Mouse (Mus musculus): ENCODE measurements at regions not wholly inside any gene's neighbourhood (a gene's known extent, or its start where the extent isn't known, plus 50 kb on each side); places are given as distances from the start of the nearest gene placed in this dataset.

- no peaks in the 10 kb centered on the region for H3K4me1 ChIP-seq (ENCODE audit: control insufficient read depth, insufficient read depth, low read length)
- H3K9me3 ChIP-seq (replicated peaks; ENCODE audit: control insufficient read depth, low read length): no peaks in the 10 kb centered on the region
- H3K36me3 ChIP-seq (ENCODE audit: control insufficient read depth, insufficient read depth): no peaks in the 10 kb centered on the region
- no peak overlapping the region for H3K27ac ChIP-seq (ENCODE audit: low read length)
- 46% methylated on average over 1 of the region's 1 CpGs for WGBS
- no peak for ATAC-seq (replicated peaks; ENCODE audit: extremely low read depth, insufficient read depth, low FRiP score)
- no peak overlapping the region for H3K4me3 ChIP-seq (ENCODE audit: low read length)
- no peak overlapping the region for H3K9ac ChIP-seq (ENCODE audit: low read length)
- no peaks in the 10 kb centered on the region for H3K27me3 ChIP-seq (ENCODE audit: control insufficient read depth, insufficient read depth, low read length)
- no peak overlapping the region for H3K4me2 ChIP-seq (ENCODE audit: low read depth, low read length)
Measured at GRCm38 (mm10) chr16:62981821-62982220, 127.7 kb downstream of the Pros1 start.

GRCm38 (mm10) chr16:62982558-62982957 lies 128.5 kb downstream of the Pros1 start:
- Histone ChIP-seq H3K4me2 (ENCODE audit: low read depth, low read length) (no peak overlapping the region), H3K9me3 (replicated peaks; ENCODE audit: control insufficient read depth, low read length) (no peaks in the 10 kb centered on the region), H3K27ac (ENCODE audit: low read length) (no peak overlapping the region), H3K9ac (ENCODE audit: low read length) (no peak overlapping the region), H3K36me3 (ENCODE audit: control insufficient read depth, insufficient read depth) (no peaks in the 10 kb centered on the region), H3K4me1 (ENCODE audit: control insufficient read depth, insufficient read depth, low read length) (no peaks in the 10 kb centered on the region), H3K27me3 (ENCODE audit: control insufficient read depth, insufficient read depth, low read length) (no peaks in the 10 kb centered on the region), H3K4me3 (ENCODE audit: low read length) (no peak overlapping the region)
- ATAC-seq (replicated peaks; ENCODE audit: extremely low read depth, insufficient read depth, low FRiP score): no peak
- WGBS: 36% methylated on average over 4 of the region's 4 CpGs

GRCm38 (mm10) chr16:62995555-62995954 lies 141.4 kb downstream of the Pros1 start:
- no peak overlapping the region for H3K4me2 ChIP-seq (ENCODE audit: low read depth, low read length)
- H3K36me3 ChIP-seq (ENCODE audit: control insufficient read depth, insufficient read depth): no peaks in the 10 kb centered on the region
- WGBS: 75% methylated on average over 3 of the region's 3 CpGs
- no peaks in the 10 kb centered on the region for H3K9me3 ChIP-seq (replicated peaks; ENCODE audit: control insufficient read depth, low read length)
- H3K9ac ChIP-seq (ENCODE audit: low read length): no peak overlapping the region
- no peaks in the 10 kb centered on the region for H3K4me1 ChIP-seq (ENCODE audit: control insufficient read depth, insufficient read depth, low read length)
- no peak for ATAC-seq (replicated peaks; ENCODE audit: extremely low read depth, insufficient read depth, low FRiP score)
- no peak overlapping the region for H3K4me3 ChIP-seq (ENCODE audit: low read length)
- H3K27ac ChIP-seq (ENCODE audit: low read length): no peak overlapping the region
- H3K27me3 ChIP-seq (ENCODE audit: control insufficient read depth, insufficient read depth, low read length): no peaks in the 10 kb centered on the region

GRCm38 (mm10) chr16:63011151-63011734 lies 157.1 kb downstream of the Pros1 start:
- no peak for ATAC-seq (replicated peaks; ENCODE audit: extremely low read depth, insufficient read depth, low FRiP score)
- Histone ChIP-seq H3K4me3 (ENCODE audit: low read length) (no peak overlapping the region), H3K4me1 (ENCODE audit: control insufficient read depth, insufficient read depth, low read length) (no peaks in the 10 kb centered on the region), H3K27ac (ENCODE audit: low read length) (no peak overlapping the region), H3K36me3 (ENCODE audit: control insufficient read depth, insufficient read depth) (no peaks in the 10 kb centered on the region), H3K9me3 (replicated peaks; ENCODE audit: control insufficient read depth, low read length) (no peaks in the 10 kb centered on the region), H3K9ac (ENCODE audit: low read length) (no peak overlapping the region), H3K4me2 (ENCODE audit: low read depth, low read length) (no peak overlapping the region), H3K27me3 (ENCODE audit: control insufficient read depth, insufficient read depth, low read length) (no peaks in the 10 kb centered on the region)
- WGBS: 82% methylated on average over 4 of the region's 4 CpGs

GRCm38 (mm10) chr16:63014453-63014852 lies 160.3 kb downstream of the Pros1 start:
- Histone ChIP-seq H3K4me1 (ENCODE audit: control insufficient read depth, insufficient read depth, low read length) (no peaks in the 10 kb centered on the region), H3K4me2 (ENCODE audit: low read depth, low read length) (no peak overlapping the region), H3K27ac (ENCODE audit: low read length) (no peak overlapping the region), H3K36me3 (ENCODE audit: control insufficient read depth, insufficient read depth) (no peaks in the 10 kb centered on the region), H3K27me3 (ENCODE audit: control insufficient read depth, insufficient read depth, low read length) (no peaks in the 10 kb centered on the region), H3K9me3 (replicated peaks; ENCODE audit: control insufficient read depth, low read length) (no peaks in the 10 kb centered on the region), H3K4me3 (ENCODE audit: low read length) (no peak overlapping the region), H3K9ac (ENCODE audit: low read length) (no peak overlapping the region)
- WGBS: 36% methylated on average over 7 of the region's 7 CpGs
- no peak for ATAC-seq (replicated peaks; ENCODE audit: extremely low read depth, insufficient read depth, low FRiP score)

GRCm38 (mm10) chr16:63016144-63016543 lies 162.0 kb downstream of the Pros1 start:
- H3K27me3 ChIP-seq (ENCODE audit: control insufficient read depth, insufficient read depth, low read length): no peaks in the 10 kb centered on the region
- H3K36me3 ChIP-seq (ENCODE audit: control insufficient read depth, insufficient read depth): no peaks in the 10 kb centered on the region
- H3K4me2 ChIP-seq (ENCODE audit: low read depth, low read length): no peak overlapping the region
- H3K4me3 ChIP-seq (ENCODE audit: low read length): no peak overlapping the region
- H3K4me1 ChIP-seq (ENCODE audit: control insufficient read depth, insufficient read depth, low read length): no peaks in the 10 kb centered on the region
- 31% methylated on average over 1 of the region's 1 CpGs for WGBS
- H3K9ac ChIP-seq (ENCODE audit: low read length): no peak overlapping the region
- ATAC-seq (replicated peaks; ENCODE audit: extremely low read depth, insufficient read depth, low FRiP score): no peak
- H3K27ac ChIP-seq (ENCODE audit: low read length): no peak overlapping the region
- H3K9me3 ChIP-seq (replicated peaks; ENCODE audit: control insufficient read depth, low read length): no peaks in the 10 kb centered on the region

GRCm38 (mm10) chr16:63016658-63017057 lies 162.6 kb downstream of the Pros1 start:
- no peaks in the 10 kb centered on the region for H3K27me3 ChIP-seq (ENCODE audit: control insufficient read depth, insufficient read depth, low read length)
- no peak overlapping the region for H3K4me2 ChIP-seq (ENCODE audit: low read depth, low read length)
- no peaks in the 10 kb centered on the region for H3K4me1 ChIP-seq (ENCODE audit: control insufficient read depth, insufficient read depth, low read length)
- no peak overlapping the region for H3K4me3 ChIP-seq (ENCODE audit: low read length)
- 73% methylated on average over 2 of the region's 2 CpGs for WGBS
- no peak for ATAC-seq (replicated peaks; ENCODE audit: extremely low read depth, insufficient read depth, low FRiP score)
- H3K27ac ChIP-seq (ENCODE audit: low read length): no peak overlapping the region
- no peak overlapping the region for H3K9ac ChIP-seq (ENCODE audit: low read length)
- no peaks in the 10 kb centered on the region for H3K9me3 ChIP-seq (replicated peaks; ENCODE audit: control insufficient read depth, low read length)
- no peaks in the 10 kb centered on the region for H3K36me3 ChIP-seq (ENCODE audit: control insufficient read depth, insufficient read depth)

GRCm38 (mm10) chr16:63030399-63030798 lies 176.3 kb downstream of the Pros1 start:
- Histone ChIP-seq H3K4me3 (ENCODE audit: low read length) (no peak overlapping the region), H3K27me3 (ENCODE audit: control insufficient read depth, insufficient read depth, low read length) (no peaks in the 10 kb centered on the region), H3K36me3 (ENCODE audit: control insufficient read depth, insufficient read depth) (no peaks in the 10 kb centered on the region), H3K9ac (ENCODE audit: low read length) (no peak overlapping the region), H3K9me3 (replicated peaks; ENCODE audit: control insufficient read depth, low read length) (no peaks in the 10 kb centered on the region), H3K4me2 (ENCODE audit: low read depth, low read length) (no peak overlapping the region), H3K4me1 (ENCODE audit: control insufficient read depth, insufficient read depth, low read length) (no peaks in the 10 kb centered on the region), H3K27ac (ENCODE audit: low read length) (no peak overlapping the region)
- WGBS: 74% methylated on average over 4 of the region's 4 CpGs
- ATAC-seq (replicated peaks; ENCODE audit: extremely low read depth, insufficient read depth, low FRiP score): no peak

GRCm38 (mm10) chr16:63031035-63031434 lies 176.9 kb downstream of the Pros1 start:
- no peaks in the 10 kb centered on the region for H3K4me1 ChIP-seq (ENCODE audit: control insufficient read depth, insufficient read depth, low read length)
- no peak overlapping the region for H3K9ac ChIP-seq (ENCODE audit: low read length)
- ATAC-seq (replicated peaks; ENCODE audit: extremely low read depth, insufficient read depth, low FRiP score): no peak
- no peaks in the 10 kb centered on the region for H3K9me3 ChIP-seq (replicated peaks; ENCODE audit: control insufficient read depth, low read length)
- H3K4me2 ChIP-seq (ENCODE audit: low read depth, low read length): no peak overlapping the region
- 68% methylated on average over 5 of the region's 5 CpGs for WGBS
- H3K4me3 ChIP-seq (ENCODE audit: low read length): no peak overlapping the region
- H3K36me3 ChIP-seq (ENCODE audit: control insufficient read depth, insufficient read depth): no peaks in the 10 kb centered on the region
- H3K27ac ChIP-seq (ENCODE audit: low read length): no peak overlapping the region
- no peaks in the 10 kb centered on the region for H3K27me3 ChIP-seq (ENCODE audit: control insufficient read depth, insufficient read depth, low read length)

All from heart, embryonic 16.5 days (tissue).